Mouse (Mus musculus) neural tube, embryonic 11.5 days (tissue): ENCODE measurements around the gene Cpvl. TPM values are rescaled to one million over a fixed set of nuclear protein-coding genes. Genes with fewer than 3 reads are reported as not detected.

ENCODE experiments used
- ATAC-seq: fragments of 200-750 bp; cut with Nextera tagmentation; 2 replicates; pipeline ENCODE4 v1.8.0; 2017; ENCODE audit warnings: moderate number of reproducible peaks, mild to moderate bottlenecking, moderate TSS enrichment, moderate library complexity; ENCODE audit not compliant: insufficient read depth, low FRiP score, low TSS enrichment
- DNase-seq: peaks from one replicate; pipeline ENCODE4 v3.0.0-alpha.2; 2015; ENCODE audit warnings: low spot score
- H3K27ac ChIP-seq: fragments of 300-500 bp; sonication (generic); 2 replicates; pipeline ENCODE4 v1.5.1; 2014; ENCODE audit warnings: low read depth, mild to moderate bottlenecking, low read length
- H3K27me3 ChIP-seq: fragments of 300-500 bp; sonication (generic); 2 replicates; pipeline ENCODE4 v1.6.1; 2014; ENCODE audit warnings: mild to moderate bottlenecking, low read length, mixed read lengths; ENCODE audit not compliant: control insufficient read depth, insufficient read depth
- H3K36me3 ChIP-seq: fragments of 300-500 bp; sonication (generic); 2 replicates; pipeline ENCODE4 v1.6.1; 2014; ENCODE audit warnings: mild to moderate bottlenecking, low read length, moderate library complexity, mixed read lengths; ENCODE audit not compliant: control insufficient read depth, insufficient read depth
- H3K4me1 ChIP-seq: fragments of 300-500 bp; sonication (generic); 2 replicates; pipeline ENCODE4 v1.6.1; 2014; ENCODE audit warnings: low read length, mixed read lengths; ENCODE audit not compliant: control insufficient read depth, insufficient read depth
- H3K4me2 ChIP-seq: fragments of 300-500 bp; sonication (generic); 2 replicates; pipeline ENCODE4 v1.6.1; 2014; ENCODE audit warnings: low read depth, mild to moderate bottlenecking, moderate library complexity
- H3K4me3 ChIP-seq: fragments of 300-500 bp; sonication (generic); 2 replicates; pipeline ENCODE4 v1.5.1; 2014; ENCODE audit warnings: low read depth, low read length
- H3K9ac ChIP-seq: fragments of 300-500 bp; sonication (generic); 2 replicates; pipeline ENCODE4 v1.6.1; 2014; ENCODE audit warnings: mild to moderate bottlenecking, low read length
- H3K9me3 ChIP-seq: fragments of 300-500 bp; sonication (generic); 2 replicates; pipeline ENCODE4 v1.6.1; 2016; ENCODE audit warnings: low read length; ENCODE audit not compliant: control insufficient read depth
- WGBS: fragments of 180-500 bp; shearing (Covaris S2); extraction: QIAGEN DNeasy Blood & Tissue Kit; methylation state at CpG from one replicate; pipeline ENCODE4 v1.1.7; 2014; 5-methylcytosine and 5-hydroxymethylcytosine counted together
- polyA plus RNA-seq: library from polyadenylated mRNA; unstranded; fragments of >200 nt; fragmentation: Nextera tagmentation; extraction: Ambion mirVana; gene quantifications from 2 replicates; pipeline ENCODE4 v1.2.1, GENCODE M21; 2014

Gene Cpvl
- polyA plus RNA-seq, 1 experiment from 2014 or later = not detected

GRCm38 (mm10) chr6:53965900-53966299 is 12.6 kb downstream of the Cpvl start:
- 34% methylated on average over 5 of the region's 5 CpGs for WGBS
- Histone ChIP-seq H3K36me3 (no peaks in the 10 kb centered on the region), H3K9me3 (no peaks in the 10 kb centered on the region), H3K9ac (no peak overlapping the region), H3K27me3 (no peaks in the 10 kb centered on the region), H3K4me3 (no peak overlapping the region), H3K27ac (no peak overlapping the region), H3K4me2 (no peak overlapping the region), H3K4me1 (peaks cover 12% of the 10 kb centered on the region)
- no peak for DNase-seq
- ATAC-seq = no peak

DNA sequence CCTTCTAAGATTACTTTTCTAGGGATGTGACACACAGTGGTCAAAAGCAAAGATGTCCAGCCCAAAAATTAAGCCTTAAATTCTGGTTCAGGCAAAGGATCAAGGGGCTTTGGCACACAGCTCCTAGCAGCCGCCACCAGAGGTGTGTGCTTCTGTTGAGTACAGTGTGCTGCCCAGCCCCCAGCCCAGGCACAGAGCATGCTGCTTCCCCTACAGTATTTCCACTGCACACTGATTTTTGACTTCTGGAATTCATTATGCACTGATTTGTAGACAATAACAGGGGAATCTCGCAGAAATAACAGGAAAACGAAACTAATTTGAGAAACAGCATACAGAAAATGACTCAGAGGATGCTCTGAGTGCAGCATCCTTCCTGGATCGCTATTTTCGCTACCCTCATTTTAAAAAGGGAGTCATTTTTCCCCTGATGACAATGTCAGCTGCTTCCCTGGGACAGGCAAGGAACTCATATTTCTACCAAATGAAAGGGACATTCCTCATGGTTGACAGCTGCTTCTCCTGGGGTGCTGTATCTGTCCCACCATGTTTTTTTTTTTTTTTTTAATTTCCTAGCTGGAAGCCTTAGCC is 14.5 kb downstream of the Cpvl start:
- 70% methylated on average over 5 of the region's 5 CpGs for WGBS
- ATAC-seq (no peak), DNase-seq (no peak)
- Histone ChIP-seq H3K36me3 (no peaks in the 10 kb centered on the region), H3K4me1 (peaks cover 12% of the 10 kb centered on the region), H3K9ac (no peak overlapping the region), H3K9me3 (no peaks in the 10 kb centered on the region), H3K4me2 (no peak overlapping the region), H3K27me3 (no peaks in the 10 kb centered on the region), H3K4me3 (no peak overlapping the region), H3K27ac (peak overlapping the region; percentile 1; the same call in 1 of the 2 replicates)

DNA sequence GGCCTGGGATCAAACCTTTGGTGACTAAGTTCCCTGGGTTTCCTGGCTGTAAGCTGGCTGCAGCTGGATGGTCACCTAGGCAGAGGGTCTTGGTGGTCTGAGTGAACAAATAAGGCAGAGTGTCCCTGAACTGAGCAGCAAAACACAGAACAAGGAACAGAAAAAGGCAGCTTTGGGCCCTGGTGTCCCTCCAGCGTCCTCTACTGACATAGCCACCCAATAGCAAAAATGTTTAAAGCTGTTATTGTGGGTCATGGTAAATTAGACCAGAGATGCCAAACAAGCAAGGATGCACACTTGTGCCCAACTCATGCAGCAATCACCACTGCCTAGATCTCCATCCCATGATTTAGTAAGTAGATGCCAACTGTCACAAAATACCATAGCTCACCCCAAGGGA is 16.5 kb downstream of the Cpvl start:
- H3K27me3 ChIP-seq = no peaks in the 10 kb centered on the region
- ATAC-seq (no peak), DNase-seq (no peak)
- H3K4me3 ChIP-seq = no peak overlapping the region
- WGBS = 74% methylated on average over 1 of the region's 1 CpGs
- no peak overlapping the region for H3K9ac ChIP-seq
- H3K4me2 ChIP-seq = no peak overlapping the region
- H3K9me3 ChIP-seq = no peaks in the 10 kb centered on the region
- H3K36me3 ChIP-seq = no peaks in the 10 kb centered on the region
- H3K4me1 ChIP-seq = peaks cover 12% of the 10 kb centered on the region
- H3K27ac ChIP-seq = no peak overlapping the region

DNA sequence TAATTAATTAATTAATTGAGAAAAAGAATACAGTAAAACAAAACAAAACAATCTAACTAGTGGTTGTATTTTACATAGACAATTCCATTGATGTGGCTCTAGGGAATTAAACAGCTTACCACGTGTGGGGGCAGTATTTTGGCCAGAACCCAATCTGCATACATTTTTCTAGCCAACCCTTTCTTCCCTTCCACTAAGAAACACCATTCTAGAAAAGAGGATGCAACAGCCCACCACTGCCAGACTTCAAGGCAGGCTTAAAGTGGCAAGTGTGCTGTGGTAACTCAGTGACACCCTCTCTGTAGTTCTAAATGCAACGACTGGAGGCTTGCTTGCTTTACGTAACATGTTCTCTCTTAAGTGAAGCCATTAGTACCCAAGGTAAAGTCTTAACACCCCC is 18.6 kb downstream of the Cpvl start:
- Histone ChIP-seq H3K27me3 (no peaks in the 10 kb centered on the region), H3K9ac (no peak overlapping the region), H3K4me1 (peaks cover 3% of the 10 kb centered on the region; the same call in 1 of the 2 replicates), H3K4me3 (no peak overlapping the region), H3K27ac (no peak overlapping the region), H3K4me2 (no peak overlapping the region), H3K9me3 (no peaks in the 10 kb centered on the region), H3K36me3 (no peaks in the 10 kb centered on the region)
- no peak for ATAC-seq
- 80% methylated on average over 3 of the region's 3 CpGs for WGBS
- DNase-seq = no peak

DNA sequence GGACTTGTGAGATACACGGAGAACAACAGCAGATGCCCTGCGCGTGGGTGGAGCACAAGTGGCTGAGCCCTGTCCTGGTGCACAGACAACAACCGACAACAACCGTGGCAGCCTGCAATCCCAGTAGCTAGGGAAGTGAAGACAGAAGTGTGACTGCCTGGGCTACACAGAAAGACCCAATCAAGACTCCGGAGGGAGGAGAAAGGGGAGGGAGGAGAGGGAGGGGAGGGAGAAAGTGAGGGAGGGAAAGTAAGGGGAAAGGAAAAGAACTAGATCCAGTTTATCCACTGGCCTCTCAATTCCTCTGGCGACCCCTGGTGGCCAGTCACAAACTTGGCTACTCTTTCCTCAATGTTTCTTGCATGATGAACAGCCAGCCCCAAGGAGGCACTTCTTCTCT is 20.1 kb downstream of the Cpvl start:
- no peak overlapping the region for H3K27ac ChIP-seq
- peak; percentile 87 for DNase-seq
- WGBS = 12% methylated on average over 7 of the region's 7 CpGs
- no peaks in the 10 kb centered on the region for H3K27me3 ChIP-seq
- H3K4me3 ChIP-seq = no peak overlapping the region
- no peaks in the 10 kb centered on the region for H3K4me1 ChIP-seq
- H3K9ac ChIP-seq = no peak overlapping the region; the same call in 1 of the 2 replicates
- peak overlapping the region; percentile 9; the same call in 1 of the 2 replicates for H3K4me2 ChIP-seq
- no peaks in the 10 kb centered on the region for H3K36me3 ChIP-seq
- no peaks in the 10 kb centered on the region for H3K9me3 ChIP-seq
- peak; percentile 35; the same call in 1 of the 2 replicates for ATAC-seq

DNA sequence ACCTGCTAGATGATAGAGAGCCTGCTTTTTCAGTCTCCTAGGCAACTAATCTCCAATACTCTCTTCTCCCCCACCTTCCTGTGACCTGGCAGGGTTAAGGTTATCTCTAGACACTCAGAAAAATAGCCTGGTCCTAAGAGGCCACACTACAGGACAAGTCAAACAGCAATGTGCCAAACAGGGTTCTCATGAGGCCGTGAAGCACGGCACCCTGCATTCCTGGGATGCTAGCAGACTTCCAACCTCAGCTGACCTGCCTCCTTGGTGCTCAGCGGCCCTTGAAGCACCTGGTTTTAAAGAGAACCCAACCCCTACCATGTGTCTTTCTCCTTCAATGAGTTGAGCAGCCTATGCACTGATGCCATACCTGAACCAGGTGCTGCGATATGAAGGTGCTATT is 22.0 kb downstream of the Cpvl start:
- Histone ChIP-seq H3K9ac (no peak overlapping the region), H3K27ac (no peak overlapping the region), H3K4me3 (no peak overlapping the region), H3K9me3 (no peaks in the 10 kb centered on the region), H3K27me3 (no peaks in the 10 kb centered on the region), H3K4me1 (no peaks in the 10 kb centered on the region), H3K36me3 (no peaks in the 10 kb centered on the region), H3K4me2 (no peak overlapping the region)
- WGBS = 77% methylated on average over 4 of the region's 4 CpGs
- DNase-seq (no peak), ATAC-seq (no peak)

- DNase-seq (no peak), ATAC-seq (no peak)
- H3K27me3 ChIP-seq = no peaks in the 10 kb centered on the region
- H3K36me3 ChIP-seq = no peaks in the 10 kb centered on the region
- H3K4me2 ChIP-seq = no peak overlapping the region
- H3K4me1 ChIP-seq = no peaks in the 10 kb centered on the region
- no peak overlapping the region for H3K4me3 ChIP-seq
- H3K27ac ChIP-seq = no peak overlapping the region
- no peak overlapping the region for H3K9ac ChIP-seq
- WGBS = 92% methylated on average over 2 of the region's 2 CpGs
- H3K9me3 ChIP-seq = no peaks in the 10 kb centered on the region
Measured at GRCm38 (mm10) chr6:53955846-53956245, 22.6 kb downstream of the Cpvl start.

GRCm38 (mm10) chr6:53955271-53955670 is 23.2 kb downstream of the Cpvl start:
- DNase-seq = no peak
- WGBS = 80% methylated on average over 6 of the region's 6 CpGs
- Histone ChIP-seq H3K36me3 (no peaks in the 10 kb centered on the region), H3K27me3 (no peaks in the 10 kb centered on the region), H3K4me3 (no peak overlapping the region), H3K4me1 (no peaks in the 10 kb centered on the region), H3K9me3 (no peaks in the 10 kb centered on the region), H3K9ac (no peak overlapping the region), H3K4me2 (no peak overlapping the region), H3K27ac (no peak overlapping the region)
- no peak for ATAC-seq

DNA sequence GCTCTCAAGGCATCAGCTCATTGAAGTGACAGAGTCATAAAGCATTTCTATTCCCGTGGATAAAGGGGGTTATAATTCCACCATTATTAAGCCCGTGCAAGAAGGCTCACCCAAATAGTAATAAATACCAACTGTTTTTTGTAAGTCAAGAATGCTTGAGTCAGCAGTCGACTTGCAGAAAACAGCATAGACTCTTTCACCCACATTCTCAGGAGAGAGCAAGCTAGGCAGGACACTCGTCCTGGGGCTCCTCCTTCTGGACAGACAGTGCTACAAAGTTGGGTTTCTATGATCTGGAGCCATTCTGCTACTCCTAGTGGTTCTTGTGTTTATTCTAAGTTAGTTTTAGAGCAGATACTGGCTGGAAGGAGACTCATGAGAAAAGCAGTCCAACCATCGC is 24.4 kb downstream of the Cpvl start:
- no peak overlapping the region for H3K9ac ChIP-seq
- no peaks in the 10 kb centered on the region for H3K9me3 ChIP-seq
- no peaks in the 10 kb centered on the region for H3K36me3 ChIP-seq
- no peak for DNase-seq
- ATAC-seq = no peak
- H3K4me3 ChIP-seq = no peak overlapping the region
- H3K27ac ChIP-seq = no peak overlapping the region
- no peaks in the 10 kb centered on the region for H3K27me3 ChIP-seq
- no peak overlapping the region for H3K4me2 ChIP-seq
- H3K4me1 ChIP-seq = no peaks in the 10 kb centered on the region
- WGBS = 38% methylated on average over 5 of the region's 5 CpGs
